Mouse (Mus musculus): ENCODE measurements around the gene 4933402N03Rik. TPM values are rescaled to one million over a fixed set of nuclear protein-coding genes. Genes with fewer than 3 reads are reported as not detected.

Gene 4933402N03Rik
- polyA plus RNA-seq, 1 experiment from 2014 or later = not detected

GRCm38 (mm10) chr7:131169099-131169498, 23.0 kb upstream of the 4933402N03Rik start:
- Histone ChIP-seq H3K4me2 (replicated peaks; ENCODE audit: low read depth) (no peak overlapping the region), H3K9ac (ENCODE audit: low read length) (no peak overlapping the region), H3K27me3 (ENCODE audit: control insufficient read depth, insufficient read depth, low read length) (no peaks in the 10 kb centered on the region), H3K27ac (replicated peaks) (no peak overlapping the region), H3K36me3 (ENCODE audit: control insufficient read depth, insufficient read depth, low read length) (no peaks in the 10 kb centered on the region), H3K9me3 (ENCODE audit: control insufficient read depth, low read length) (no peaks in the 10 kb centered on the region), H3K4me1 (replicated peaks; ENCODE audit: control insufficient read depth, insufficient read depth) (no peaks in the 10 kb centered on the region), H3K4me3 (ENCODE audit: low read depth, low read length) (no peak overlapping the region)
- WGBS = 15% methylated on average over 2 of the region's 2 CpGs
- TF ChIP-seq CTCF (IDR thresholded peaks at IDR 0.05; ENCODE audit: low read depth) (no peak), EP300 (optimal IDR thresholded peaks at IDR 0.05) (no peak)
- no peak for DNase-seq (ENCODE audit: low spot score)
- no peak for ATAC-seq (ENCODE audit: low FRiP score, low TSS enrichment)

GRCm38 (mm10) chr7:131167771-131168170, 21.7 kb upstream of the 4933402N03Rik start:
- 80% methylated on average over 3 of the region's 3 CpGs for WGBS
- no peak for TF ChIP-seq EP300 (optimal IDR thresholded peaks at IDR 0.05)
- TF ChIP-seq CTCF (IDR thresholded peaks at IDR 0.05; ENCODE audit: low read depth) = no peak
- H3K27me3 ChIP-seq (ENCODE audit: control insufficient read depth, insufficient read depth, low read length) = no peaks in the 10 kb centered on the region
- H3K36me3 ChIP-seq (ENCODE audit: control insufficient read depth, insufficient read depth, low read length) = no peaks in the 10 kb centered on the region
- H3K4me1 ChIP-seq (replicated peaks; ENCODE audit: control insufficient read depth, insufficient read depth) = no peaks in the 10 kb centered on the region
- no peak for ATAC-seq (ENCODE audit: low FRiP score, low TSS enrichment)
- no peak overlapping the region for H3K4me3 ChIP-seq (ENCODE audit: low read depth, low read length)
- no peak for DNase-seq (ENCODE audit: low spot score)
- no peak overlapping the region for H3K4me2 ChIP-seq (replicated peaks; ENCODE audit: low read depth)
- no peak overlapping the region for H3K27ac ChIP-seq (replicated peaks)
- no peak overlapping the region for H3K9ac ChIP-seq (ENCODE audit: low read length)
- no peaks in the 10 kb centered on the region for H3K9me3 ChIP-seq (ENCODE audit: control insufficient read depth, low read length)

- Histone ChIP-seq H3K4me1 (replicated peaks; ENCODE audit: control insufficient read depth, insufficient read depth) (no peaks in the 10 kb centered on the region), H3K27ac (replicated peaks) (no peak overlapping the region), H3K9me3 (ENCODE audit: control insufficient read depth, low read length) (no peaks in the 10 kb centered on the region), H3K4me2 (replicated peaks; ENCODE audit: low read depth) (no peak overlapping the region), H3K36me3 (ENCODE audit: control insufficient read depth, insufficient read depth, low read length) (no peaks in the 10 kb centered on the region), H3K4me3 (ENCODE audit: low read depth, low read length) (no peak overlapping the region), H3K9ac (ENCODE audit: low read length) (no peak overlapping the region), H3K27me3 (ENCODE audit: control insufficient read depth, insufficient read depth, low read length) (no peaks in the 10 kb centered on the region)
- TF ChIP-seq CTCF (IDR thresholded peaks at IDR 0.05; ENCODE audit: low read depth) = no peak
- TF ChIP-seq EP300 (optimal IDR thresholded peaks at IDR 0.05) = no peak
- WGBS = 50% methylated on average over 7 of the region's 7 CpGs
- DNase-seq (ENCODE audit: low spot score) = no peak
- ATAC-seq (ENCODE audit: low FRiP score, low TSS enrichment) = no peak
Observed at GRCm38 (mm10) chr7:131162251-131162650, 16.1 kb upstream of the 4933402N03Rik start.

- no peaks in the 10 kb centered on the region for H3K27me3 ChIP-seq (ENCODE audit: control insufficient read depth, insufficient read depth, low read length)
- WGBS = 70% methylated on average over 5 of the region's 5 CpGs
Observed at GRCm38 (mm10) chr7:131153044-131153443, 6.9 kb upstream of the 4933402N03Rik start.

GRCm38 (mm10) chr7:131150179-131150578, 4.1 kb upstream of the 4933402N03Rik start:
- H3K4me2 ChIP-seq (replicated peaks; ENCODE audit: low read depth) = no peak overlapping the region
- DNase-seq (ENCODE audit: low spot score) = no peak
- no peaks in the 10 kb centered on the region for H3K4me1 ChIP-seq (replicated peaks; ENCODE audit: control insufficient read depth, insufficient read depth)
- no peaks in the 10 kb centered on the region for H3K9me3 ChIP-seq (ENCODE audit: control insufficient read depth, low read length)
- no peak for TF ChIP-seq CTCF (IDR thresholded peaks at IDR 0.05; ENCODE audit: low read depth)
- no peak overlapping the region for H3K9ac ChIP-seq (ENCODE audit: low read length)
- 65% methylated on average over 3 of the region's 3 CpGs for WGBS
- no peaks in the 10 kb centered on the region for H3K36me3 ChIP-seq (ENCODE audit: control insufficient read depth, insufficient read depth, low read length)
- no peak overlapping the region for H3K27ac ChIP-seq (replicated peaks)
- no peak for ATAC-seq (ENCODE audit: low FRiP score, low TSS enrichment)
- no peak overlapping the region for H3K4me3 ChIP-seq (ENCODE audit: low read depth, low read length)
- no peaks in the 10 kb centered on the region for H3K27me3 ChIP-seq (ENCODE audit: control insufficient read depth, insufficient read depth, low read length)

More at GRCm38 (mm10) chr7:131153044-131153443, 6.9 kb upstream of the 4933402N03Rik start:
- ATAC-seq (ENCODE audit: low FRiP score, low TSS enrichment) (0 out of 2 replicates have a peak, but pooled peaks have one; percentile 38), DNase-seq (ENCODE audit: low spot score) (no peak)
- H3K27ac ChIP-seq (replicated peaks) = no peak overlapping the region
- H3K4me2 ChIP-seq (replicated peaks; ENCODE audit: low read depth) = no peak overlapping the region
- H3K9ac ChIP-seq (ENCODE audit: low read length) = no peak overlapping the region
- no peaks in the 10 kb centered on the region for H3K4me1 ChIP-seq (replicated peaks; ENCODE audit: control insufficient read depth, insufficient read depth)
- TF ChIP-seq EP300 (optimal IDR thresholded peaks at IDR 0.05) = no peak
- TF ChIP-seq CTCF (IDR thresholded peaks at IDR 0.05; ENCODE audit: low read depth) = no peak
- H3K36me3 ChIP-seq (ENCODE audit: control insufficient read depth, insufficient read depth, low read length) = no peaks in the 10 kb centered on the region
- H3K4me3 ChIP-seq (ENCODE audit: low read depth, low read length) = no peak overlapping the region
- no peaks in the 10 kb centered on the region for H3K9me3 ChIP-seq (ENCODE audit: control insufficient read depth, low read length)

GRCm38 (mm10) chr7:131133181-131133580, 12.9 kb downstream of the 4933402N03Rik start:
- no peaks in the 10 kb centered on the region for H3K4me1 ChIP-seq (replicated peaks; ENCODE audit: control insufficient read depth, insufficient read depth)
- no peak for ATAC-seq (ENCODE audit: low FRiP score, low TSS enrichment)
- H3K27me3 ChIP-seq (ENCODE audit: control insufficient read depth, insufficient read depth, low read length) = no peaks in the 10 kb centered on the region
- no peak overlapping the region for H3K9ac ChIP-seq (ENCODE audit: low read length)
- H3K9me3 ChIP-seq (ENCODE audit: control insufficient read depth, low read length) = no peaks in the 10 kb centered on the region
- no peak for DNase-seq (ENCODE audit: low spot score)
- TF ChIP-seq CTCF (IDR thresholded peaks at IDR 0.05; ENCODE audit: low read depth) (no peak), EP300 (optimal IDR thresholded peaks at IDR 0.05) (no peak)
- H3K27ac ChIP-seq (replicated peaks) = no peak overlapping the region
- H3K4me3 ChIP-seq (ENCODE audit: low read depth, low read length) = no peak overlapping the region
- no peaks in the 10 kb centered on the region for H3K36me3 ChIP-seq (ENCODE audit: control insufficient read depth, insufficient read depth, low read length)
- no peak overlapping the region for H3K4me2 ChIP-seq (replicated peaks; ENCODE audit: low read depth)
- 75% methylated on average over 3 of the region's 3 CpGs for WGBS
